Mouse (Mus musculus): Measurements from ENCODE around the gene Ntn1. TPM values are rescaled to one million over a fixed set of nuclear protein-coding genes. Genes with fewer than 3 reads are reported as not detected.
A peak's percentile ranks its signal among the peaks of the same experiment; 100 is the strongest.

Gene Ntn1
- 1 to 10 TPM; 6.0 to 7.4 TPM for total RNA-seq (2021)
- long read RNA-seq, experiment 1, partial matches to known transcripts = 1 of 4 reads
- long read RNA-seq, experiment 1, other reads (novel, unspliced or antisense) = 3 of 4 reads
- long read RNA-seq, experiment 2, full-length matches to known transcripts = 1 of 3 reads
- long read RNA-seq, experiment 2, partial matches to known transcripts = 0 of 3 reads
- long read RNA-seq, experiment 2, other reads (novel, unspliced or antisense) = 2 of 3 reads

DNA sequence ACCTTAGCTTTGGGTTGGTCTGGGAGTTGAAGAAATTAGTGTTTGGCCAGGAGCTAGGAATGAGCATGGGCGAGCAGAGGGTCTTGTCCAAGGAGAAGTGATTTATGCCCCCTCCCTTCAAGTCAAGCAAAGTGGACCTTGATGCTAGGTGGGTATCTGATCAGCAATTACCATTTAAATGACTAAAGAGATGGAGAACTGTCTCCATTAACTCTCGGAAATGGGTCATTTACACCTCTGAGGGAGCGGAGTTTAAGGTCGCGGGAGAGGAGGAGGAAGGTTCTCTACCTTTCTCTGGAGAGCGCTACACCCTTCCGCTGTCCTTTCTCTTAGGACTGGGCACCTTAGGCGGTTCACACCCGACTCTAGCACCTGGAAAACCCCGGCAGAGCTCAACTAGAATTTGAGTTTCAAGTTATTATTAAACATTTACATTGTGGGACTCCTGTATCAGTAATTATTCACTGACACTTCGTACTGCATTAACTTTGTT, at the start of gene Ntn1:
Gene Ntn1, minus strand, starts transcription at position 97 of the 493 bp plus-strand sequence.
- intact Hi-C loops (cut with DNase I) = no loop called here
- Histone ChIP-seq H3K4me3 (peak within 1 kb of the TSS; percentile 50), H3K27ac (no peak within 1 kb of the TSS)
- no peak for TF ChIP-seq CTCF (IDR thresholded peaks at IDR 0.05)
- DNase-seq (ENCODE audit: extremely low spot score in 1 of 2, low spot score in 2 of 2) = no peak

- no peak overlapping the region for H3K27ac ChIP-seq
- intact Hi-C loops (cut with DNase I) = no loop called here
- DNase-seq (ENCODE audit: extremely low spot score in 1 of 2, low spot score in 2 of 2) = no peak
- H3K4me3 ChIP-seq = no peak overlapping the region
- TF ChIP-seq CTCF (IDR thresholded peaks at IDR 0.05) = no peak
Observed at GRCm38 (mm10) chr11:68448356-68448755, 47.7 kb upstream of the Ntn1 start.

GRCm38 (mm10) chr11:68447242-68447641, 46.6 kb upstream of the Ntn1 start:
- H3K27ac ChIP-seq = no peak overlapping the region
- intact Hi-C loops (cut with DNase I) = no loop called here
- no peak overlapping the region for H3K4me3 ChIP-seq
- DNase-seq (ENCODE audit: extremely low spot score in 1 of 2, low spot score in 2 of 2) = no peak
- TF ChIP-seq CTCF (IDR thresholded peaks at IDR 0.05) = no peak

DNA sequence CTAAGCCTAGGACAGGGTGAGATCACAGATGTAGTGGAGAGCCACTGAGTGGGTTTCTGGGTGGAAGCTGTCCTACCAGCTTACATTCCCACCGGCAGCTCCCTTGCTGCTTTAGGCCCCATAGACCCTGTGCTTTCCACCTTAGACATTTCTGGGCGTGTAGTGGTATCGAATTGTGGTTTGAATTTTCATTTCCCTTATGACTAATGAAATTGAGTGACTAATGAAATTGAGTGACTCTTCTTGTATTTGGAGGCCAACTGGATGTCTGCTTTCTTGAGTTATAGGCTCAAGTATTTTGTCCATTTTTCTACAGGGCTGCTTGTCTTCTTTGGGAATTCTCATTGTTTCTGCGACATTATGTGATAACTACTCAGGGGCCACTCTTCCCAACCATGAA, 45.9 kb upstream of the Ntn1 start:
- H3K4me3 ChIP-seq = no peak overlapping the region
- no peak for TF ChIP-seq CTCF (IDR thresholded peaks at IDR 0.05)

DNA sequence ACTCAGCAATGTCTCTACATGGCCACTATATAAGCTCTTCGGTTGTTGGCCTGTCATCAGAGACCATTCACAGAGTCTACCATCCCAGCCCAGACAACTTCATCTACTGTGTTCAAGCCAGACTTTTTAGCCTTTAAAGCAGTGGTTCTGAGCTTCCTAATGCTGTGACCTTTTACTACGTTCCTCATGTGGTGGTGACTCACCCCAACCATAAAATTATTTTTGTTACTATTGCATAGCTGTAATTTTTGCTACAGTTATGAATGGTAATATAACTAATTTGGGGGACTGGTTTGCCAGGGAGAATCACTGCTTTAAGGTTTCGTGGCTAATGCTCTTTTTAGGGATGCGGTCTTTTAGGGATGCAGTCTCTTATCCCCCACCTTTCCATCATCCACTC, 45.3 kb upstream of the Ntn1 start:
- TF ChIP-seq CTCF (IDR thresholded peaks at IDR 0.05) = no peak
- intact Hi-C loops (cut with DNase I) = no loop called here

More for the DNA sequence above, 45.9 kb upstream of the Ntn1 start:
- intact Hi-C loops (cut with DNase I) = no loop called here
- H3K27ac ChIP-seq = no peak overlapping the region
- DNase-seq (ENCODE audit: extremely low spot score in 1 of 2, low spot score in 2 of 2) = no peak

DNA sequence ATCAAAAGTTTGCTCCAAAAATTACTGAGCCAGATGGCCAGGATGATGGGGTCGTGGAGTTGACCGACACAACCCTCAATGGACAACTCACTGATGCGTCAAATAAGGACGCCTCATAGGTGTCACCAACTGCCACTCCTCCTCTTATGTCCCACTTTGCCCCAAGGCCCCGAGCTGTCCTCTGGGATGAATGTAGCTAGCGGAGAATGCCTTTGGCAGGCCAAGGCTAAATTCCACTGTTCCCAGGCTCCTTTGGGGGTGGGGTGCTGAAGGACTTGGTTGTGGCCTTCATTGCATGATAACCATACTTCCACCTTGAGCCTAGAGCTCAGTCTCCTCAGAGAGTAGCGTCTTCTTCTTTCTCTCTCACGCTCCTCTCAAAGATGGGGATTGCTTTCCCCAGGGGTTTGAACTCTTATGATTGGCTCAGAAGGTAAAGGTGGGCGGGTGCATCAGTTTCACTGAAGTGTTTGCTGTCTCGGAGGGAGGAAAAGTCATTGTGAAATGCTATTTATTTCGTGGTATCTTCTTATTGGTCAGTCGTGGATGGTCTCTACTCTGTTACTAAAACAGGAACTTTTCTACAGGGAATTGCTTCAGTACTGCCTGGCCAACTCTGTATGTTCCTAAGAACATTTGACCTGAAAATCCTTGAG, 42.5 kb upstream of the Ntn1 start:
- H3K4me3 ChIP-seq = no peak overlapping the region
- no peak for TF ChIP-seq CTCF (IDR thresholded peaks at IDR 0.05)
- DNase-seq (ENCODE audit: extremely low spot score in 1 of 2, low spot score in 2 of 2) = no peak
- intact Hi-C loops (cut with DNase I) = no loop called here
- H3K27ac ChIP-seq = no peak overlapping the region

More for the DNA sequence above, 45.3 kb upstream of the Ntn1 start:
- DNase-seq (ENCODE audit: extremely low spot score in 1 of 2, low spot score in 2 of 2) = no peak
- no peak overlapping the region for H3K27ac ChIP-seq
- H3K4me3 ChIP-seq = no peak overlapping the region

GRCm38 (mm10) chr11:68442346-68442745, 41.7 kb upstream of the Ntn1 start:
- H3K4me3 ChIP-seq = no peak overlapping the region
- DNase-seq (ENCODE audit: extremely low spot score in 1 of 2, low spot score in 2 of 2) = no peak
- H3K27ac ChIP-seq = no peak overlapping the region
- TF ChIP-seq CTCF (IDR thresholded peaks at IDR 0.05) = no peak
- intact Hi-C loops (cut with DNase I) = no loop called here

DNA sequence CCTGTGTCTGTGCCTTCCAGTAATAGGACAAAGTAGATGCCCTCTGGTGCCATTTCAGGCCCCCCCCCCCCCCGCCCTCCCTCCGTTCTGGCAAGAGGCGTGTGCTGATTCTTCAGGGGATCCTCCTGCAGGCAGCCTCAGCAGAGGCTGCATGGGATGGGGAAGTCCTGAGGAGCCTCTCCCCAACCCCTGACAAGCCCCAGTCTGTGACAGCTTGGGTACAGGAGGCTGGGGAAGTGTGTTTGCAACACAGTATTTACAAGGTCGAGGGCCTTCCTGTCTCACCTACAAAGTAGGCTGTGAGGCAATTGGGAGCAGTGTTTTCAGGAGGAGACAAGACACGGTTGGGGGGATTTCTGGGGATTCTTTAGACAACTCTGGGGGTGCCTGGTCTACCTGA, 40.3 kb upstream of the Ntn1 start:
- intact Hi-C loops (cut with DNase I) = no loop called here
- no peak for TF ChIP-seq CTCF (IDR thresholded peaks at IDR 0.05)
- DNase-seq (ENCODE audit: extremely low spot score in 1 of 2, low spot score in 2 of 2) = no peak
- Histone ChIP-seq H3K27ac (no peak overlapping the region), H3K4me3 (no peak overlapping the region)

- no peak overlapping the region for H3K4me3 ChIP-seq
- DNase-seq (ENCODE audit: extremely low spot score in 1 of 2, low spot score in 2 of 2) = no peak
- intact Hi-C loops (cut with DNase I) = no loop called here
Observed at GRCm38 (mm10) chr11:68440100-68440499, 39.5 kb upstream of the Ntn1 start.

DNA sequence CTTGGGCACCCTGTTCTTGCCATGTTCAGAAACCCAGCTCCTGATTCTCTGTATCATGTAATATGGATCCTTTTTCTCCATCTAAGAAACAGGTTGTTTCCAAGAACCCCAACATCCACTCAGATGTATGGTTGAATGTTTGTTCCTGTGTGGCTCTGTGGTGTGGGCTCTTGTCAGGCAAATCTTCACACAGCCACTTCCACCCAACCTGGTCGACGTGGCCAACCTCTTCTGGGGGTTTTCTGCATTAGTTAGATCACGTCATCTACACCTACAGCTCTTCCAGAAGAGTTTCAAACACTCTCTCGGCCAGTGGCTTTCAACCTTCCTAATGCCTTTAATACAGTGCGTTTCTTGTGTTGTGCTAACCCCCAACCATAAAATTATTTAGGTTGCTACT, 35.8 kb upstream of the Ntn1 start:
- no peak for DNase-seq (ENCODE audit: extremely low spot score in 1 of 2, low spot score in 2 of 2)
- no peak overlapping the region for H3K27ac ChIP-seq
- intact Hi-C loops (cut with DNase I) = no loop called here
- no peak for TF ChIP-seq CTCF (IDR thresholded peaks at IDR 0.05)
- H3K4me3 ChIP-seq = no peak overlapping the region

More at GRCm38 (mm10) chr11:68440100-68440499, 39.5 kb upstream of the Ntn1 start:
- H3K27ac ChIP-seq = no peak overlapping the region
- no peak for TF ChIP-seq CTCF (IDR thresholded peaks at IDR 0.05)

- no peak for TF ChIP-seq CTCF (IDR thresholded peaks at IDR 0.05)
- intact Hi-C loops (cut with DNase I) = no loop called here
- Histone ChIP-seq H3K27ac (no peak overlapping the region), H3K4me3 (no peak overlapping the region)
- no peak for DNase-seq (ENCODE audit: extremely low spot score in 1 of 2, low spot score in 2 of 2)
Observed at GRCm38 (mm10) chr11:68435601-68436000, 35.0 kb upstream of the Ntn1 start.

DNA sequence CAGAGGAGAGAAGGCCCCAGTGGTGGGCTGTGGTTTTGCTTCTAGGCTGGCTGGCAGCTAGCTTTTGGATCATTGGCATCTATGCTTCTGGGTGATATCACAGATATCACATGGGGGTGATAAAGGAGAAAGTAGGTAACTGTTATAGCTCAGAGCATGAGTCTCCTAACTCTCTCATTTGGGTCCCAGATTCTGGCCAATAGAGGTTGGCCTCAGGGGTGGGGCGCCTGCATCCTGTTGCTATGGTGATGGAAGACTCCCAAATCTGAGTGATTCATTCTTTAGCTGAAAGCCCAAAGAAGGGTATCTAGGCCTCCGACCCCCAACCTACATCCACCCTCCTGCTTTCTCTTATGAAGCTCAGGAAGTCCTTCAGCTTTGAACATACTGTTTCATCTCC, 34.1 kb upstream of the Ntn1 start:
- Histone ChIP-seq H3K4me3 (no peak overlapping the region), H3K27ac (no peak overlapping the region)
- no peak for DNase-seq (ENCODE audit: extremely low spot score in 1 of 2, low spot score in 2 of 2)
- TF ChIP-seq CTCF (IDR thresholded peaks at IDR 0.05) = no peak
- intact Hi-C loops (cut with DNase I) = no loop called here

DNA sequence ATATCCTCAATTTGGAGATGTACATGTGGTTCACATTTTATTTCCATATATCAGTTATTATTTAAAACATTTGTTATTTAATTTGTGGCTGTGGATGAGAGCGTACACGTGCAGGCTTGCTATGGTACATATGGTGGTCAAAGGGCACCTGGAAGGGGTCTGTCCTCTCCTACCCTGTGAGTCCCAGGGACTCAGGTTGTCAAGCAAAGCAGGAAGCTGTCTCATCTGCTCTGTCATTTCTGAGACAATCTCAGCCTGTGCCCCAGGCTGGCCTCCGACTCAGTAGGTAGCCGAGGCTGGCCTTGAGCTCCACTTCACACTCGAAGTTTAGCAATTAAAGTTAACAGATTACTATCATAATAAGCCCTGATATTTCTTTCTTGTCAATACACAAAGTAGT, 32.9 kb upstream of the Ntn1 start:
- no peak for DNase-seq (ENCODE audit: extremely low spot score in 1 of 2, low spot score in 2 of 2)
- intact Hi-C loops (cut with DNase I) = no loop called here
- no peak overlapping the region for H3K4me3 ChIP-seq
- no peak for TF ChIP-seq CTCF (IDR thresholded peaks at IDR 0.05)
- H3K27ac ChIP-seq = no peak overlapping the region
